Mouse (Mus musculus) olfactory bulb, adult 2 months (tissue): ENCODE results near the gene Col4a3bp.

ENCODE experiments used
- CTCF ChIP-seq: fragments of 200-500 bp; IDR thresholded peaks from 2 replicates; pipeline ENCODE4 v1.5.1; 2012; ENCODE audit warnings: low read depth, mild to moderate bottlenecking, low read length, moderate library complexity; ENCODE audit not compliant: insufficient read depth
- POLR2A ChIP-seq: fragments of 200-500 bp; IDR thresholded peaks from 2 replicates; pipeline ENCODE4 v1.6.1; 2012; ENCODE audit warnings: mild to moderate bottlenecking, low read depth, low read length, moderate library complexity; ENCODE audit not compliant: insufficient read depth

GRCm38 (mm10) chr13:96527856-96528255, 14.6 kb upstream of the Col4a3bp start:
- no peak for TF ChIP-seq CTCF
- no peak for TF ChIP-seq POLR2A
